Mouse (Mus musculus) MEL (cell line): ENCODE results near the gene Kcnk3. TPM values are rescaled to one million over a fixed set of nuclear protein-coding genes. Genes with fewer than 3 reads are reported as not detected.

ENCODE experiments used
- DNase-seq: peaks from one replicate; pipeline ENCODE4 v3.0.0; 2011; ENCODE audit warnings: low read depth, low spot score
- H3K27ac ChIP-seq: 2 replicates; pipeline ENCODE4 v1.5.1; 2012; ENCODE audit warnings: low read depth, mild to moderate bottlenecking, control low read depth, low read length, moderate library complexity; ENCODE audit not compliant: control insufficient read depth
- H3K27me3 ChIP-seq, 2 experiments: fragments of 150-350 bp in 1 of 2; sonication (generic) in 1 of 2; 2 replicates each; pipeline ENCODE4 v1.6.1; 2012; ENCODE audit warnings: low read length in 2 of 2, mild to moderate bottlenecking in 2 of 2, improper control_type of control experiment in 1 of 2, moderate library complexity in 1 of 2; ENCODE audit not compliant: insufficient read depth in 2 of 2, control insufficient read depth in 1 of 2
- H3K36me3 ChIP-seq, 2 experiments: 2 replicates each; pipeline ENCODE4 v1.6.1; 2012 to 2014; ENCODE audit warnings: low read length in 2 of 2, improper control_type of control experiment in 1 of 2, inconsistent platforms in 1 of 2, mild to moderate bottlenecking in 1 of 2; ENCODE audit not compliant: insufficient read depth in 2 of 2, control insufficient read depth in 1 of 2
- H3K4me1 ChIP-seq, 2 experiments: fragments of 150-350 bp in 1 of 2; sonication (generic) in 1 of 2; 2 replicates each; pipeline ENCODE4 v1.6.1; 2012; ENCODE audit warnings: low read length in 2 of 2, improper control_type of control experiment in 1 of 2, mild to moderate bottlenecking in 1 of 2; ENCODE audit not compliant: insufficient read depth in 2 of 2, control insufficient read depth in 1 of 2
- H3K4me3 ChIP-seq, 2 experiments: fragments of 150-350 bp in 1 of 2; sonication (generic) in 1 of 2; 2 replicates each; pipeline ENCODE4 v1.5.1; 2012; ENCODE audit warnings: low read depth in 2 of 2, low read length in 2 of 2, mild to moderate bottlenecking in 2 of 2, moderate library complexity in 2 of 2, control low read depth in 1 of 2, improper control_type of control experiment in 1 of 2; ENCODE audit not compliant: control insufficient read depth in 1 of 2, insufficient read depth in 1 of 2
- H3K79me2 ChIP-seq: 2 replicates; pipeline ENCODE4 v1.6.1; 2012; ENCODE audit warnings: mild to moderate bottlenecking, low read length, moderate library complexity; ENCODE audit not compliant: control insufficient read depth, poor library complexity, insufficient read depth
- H3K9ac ChIP-seq: 2 replicates; pipeline ENCODE4 v1.6.1; 2012; ENCODE audit warnings: low read depth, mild to moderate bottlenecking, control low read depth, low read length, moderate library complexity; ENCODE audit not compliant: control insufficient read depth, poor library complexity, severe bottlenecking
- H3K9me3 ChIP-seq: fragments of 150-350 bp; sonication (generic); replicated peaks from 2 replicates; pipeline ENCODE4 v1.6.1; 2012; ENCODE audit warnings: mild to moderate bottlenecking, low read length, improper control_type of control experiment, moderate library complexity; ENCODE audit not compliant: insufficient read depth
- BHLHE40 ChIP-seq: IDR thresholded peaks from 2 replicates; pipeline ENCODE4 v1.6.1; 2012; ENCODE audit warnings: low read depth, mild to moderate bottlenecking, inconsistent platforms, low read length, improper control_type of control experiment, borderline replicate concordance
- EP300 ChIP-seq, 2 experiments: IDR thresholded peaks; 2 replicates each; pipeline ENCODE4 v1.6.1; 2011; ENCODE audit warnings: improper control_type of control experiment in 2 of 2, low read length in 2 of 2, low read depth in 1 of 2, mild to moderate bottlenecking in 1 of 2
- ETS1 ChIP-seq: IDR thresholded peaks from 2 replicates; pipeline ENCODE4 v1.6.1; 2012; ENCODE audit warnings: low read depth, mild to moderate bottlenecking, inconsistent platforms, low read length, improper control_type of control experiment, moderate library complexity
- GATA1 ChIP-seq: IDR thresholded peaks from 2 replicates; pipeline ENCODE4 v1.6.1; 2011; ENCODE audit warnings: low read depth, low read length, improper control_type of control experiment
- JUND ChIP-seq: IDR thresholded peaks from 2 replicates; pipeline ENCODE4 v1.6.1; 2011; ENCODE audit warnings: low read depth, mild to moderate bottlenecking, improper control_type of control experiment, low read length
- KAT2A ChIP-seq: conservative IDR thresholded peaks from 2 replicates; pipeline ENCODE4 v1.6.1; 2012; ENCODE audit warnings: low read depth, low read length, improper control_type of control experiment, inconsistent platforms
- MAX ChIP-seq: IDR thresholded peaks from 2 replicates; pipeline ENCODE4 v1.6.1; 2011; ENCODE audit warnings: low read length, improper control_type of control experiment
- MAZ ChIP-seq: IDR thresholded peaks from 2 replicates; pipeline ENCODE4 v1.6.1; 2012; ENCODE audit warnings: low read depth, mild to moderate bottlenecking, inconsistent platforms, low read length, improper control_type of control experiment
- MXI1 ChIP-seq: IDR thresholded peaks from 2 replicates; pipeline ENCODE4 v1.6.1; 2011; ENCODE audit warnings: mild to moderate bottlenecking, low read depth, low read length, improper control_type of control experiment
- MYC ChIP-seq: IDR thresholded peaks from 2 replicates; pipeline ENCODE4 v1.6.1; 2011; ENCODE audit warnings: low read depth, mild to moderate bottlenecking, low read length, improper control_type of control experiment, moderate library complexity
- NELFE ChIP-seq: IDR thresholded peaks from 2 replicates; pipeline ENCODE4 v1.6.1; 2011; ENCODE audit warnings: low read depth, low read length, improper control_type of control experiment
- NRF1 ChIP-seq: IDR thresholded peaks from 2 replicates; pipeline ENCODE4 v1.6.1; 2014; ENCODE audit warnings: low read depth, mild to moderate bottlenecking, inconsistent platforms, low read length, improper control_type of control experiment, moderate library complexity; ENCODE audit not compliant: poor library complexity, insufficient read depth, severe bottlenecking
- POLR2A ChIP-seq, 2 experiments: IDR thresholded peaks; 2 replicates each; pipeline ENCODE4 v1.6.1; 2011 to 2012; ENCODE audit warnings: low read length in 2 of 2, mild to moderate bottlenecking in 2 of 2, control low read depth in 1 of 2, improper control_type of control experiment in 1 of 2, low read depth in 1 of 2, moderate library complexity in 1 of 2; ENCODE audit not compliant: control insufficient read depth in 1 of 2, insufficient read depth in 1 of 2, poor library complexity in 1 of 2
- POLR2AphosphoS2 ChIP-seq: IDR thresholded peaks from 2 replicates; pipeline ENCODE4 v1.6.1; 2011; ENCODE audit warnings: low read length, improper control_type of control experiment
- POLR2AphosphoS5 ChIP-seq: IDR thresholded peaks from 2 replicates; pipeline ENCODE4 v1.6.1; 2012; ENCODE audit warnings: low read depth, borderline replicate concordance, mild to moderate bottlenecking, inconsistent platforms, low read length, moderate library complexity, mixed read lengths
- RCOR1 ChIP-seq: IDR thresholded peaks from 2 replicates; pipeline ENCODE4 v1.6.1; 2012; ENCODE audit warnings: low read depth, mild to moderate bottlenecking, inconsistent platforms, low read length, improper control_type of control experiment
- SIN3A ChIP-seq: IDR thresholded peaks from 2 replicates; pipeline ENCODE4 v1.6.1; 2012; ENCODE audit warnings: low read length, improper control_type of control experiment, inconsistent platforms
- TBP ChIP-seq: IDR thresholded peaks from 2 replicates; pipeline ENCODE4 v1.8.0; 2011; ENCODE audit warnings: low read depth, low read length, improper control_type of control experiment
- USF1 ChIP-seq: IDR thresholded peaks from 2 replicates; pipeline ENCODE4 v1.6.1; 2014; ENCODE audit warnings: low read depth, mild to moderate bottlenecking, inconsistent platforms, low read length, improper control_type of control experiment, moderate library complexity
- USF2 ChIP-seq, 2 experiments: IDR thresholded peaks; 2 replicates each; pipeline ENCODE4 v1.6.1; 2011 to 2012; ENCODE audit warnings: improper control_type of control experiment in 2 of 2, low read length in 2 of 2, borderline replicate concordance in 1 of 2, inconsistent platforms in 1 of 2, low read depth in 1 of 2, mild to moderate bottlenecking in 1 of 2; ENCODE audit not compliant: insufficient read depth in 1 of 2
- ZKSCAN1 ChIP-seq: IDR thresholded peaks from 2 replicates; pipeline ENCODE4 v1.6.1; 2012; ENCODE audit warnings: low read depth, mild to moderate bottlenecking, inconsistent platforms, low read length, improper control_type of control experiment, moderate library complexity
- ZMIZ1 ChIP-seq: IDR thresholded peaks from 2 replicates; pipeline ENCODE4 v1.6.1; 2012; ENCODE audit warnings: low read depth, mild to moderate bottlenecking, inconsistent platforms, low read length, improper control_type of control experiment, moderate library complexity
- ZNF384 ChIP-seq: IDR thresholded peaks from 2 replicates; pipeline ENCODE4 v1.6.1; 2012; ENCODE audit warnings: low read depth, mild to moderate bottlenecking, inconsistent platforms, low read length, improper control_type of control experiment
- polyA plus RNA-seq, 2 experiments: library from polyadenylated mRNA; stranded (reverse) in 1 of 2; unstranded in 1 of 2; fragments of >175 nt in 1 of 2; fragments of >200 nt in 1 of 2; gene quantifications; 2 replicates each; pipeline versions ENCODE4 v1.2.1 to v1.2.4; 2012; ENCODE audit warnings: low replicate concordance in 2 of 2, low read depth in 1 of 2; ENCODE audit not compliant: insufficient read length in 2 of 2, insufficient read depth in 1 of 2, missing spikeins in 1 of 2
- total RNA-seq: library from RNA; depleted of rRNA; stranded (reverse); fragments of 300-350 nt; gene quantifications from 2 replicates; pipeline ENCODE4 v1.2.3, GENCODE M21; 2012

Kcnk3 gene
- total and polyA plus RNA-seq, 3 experiments = not detected

- Histone ChIP-seq H3K9ac (peak overlapping the region; percentile 90), H3K27ac (peak overlapping the region; percentile 92), H3K27me3 (no peaks in the 10 kb centered on the region), H3K36me3 (peaks cover 35 to 39% of the 10 kb centered on the region in 2 experiments)
- DNase-seq = peak; percentile 81
- TF ChIP-seq NELFE (peak; percentile 40; the same call in 1 of the 2 replicates), MAZ (no peak), RCOR1 (no peak), NRF1 (no peak), ZMIZ1 (peak; percentile 31; the same call in 1 of the 2 replicates), JUND (no peak), ZNF384 (no peak; the same call in 1 of the 2 replicates), SIN3A (no peak; the same call in 1 of the 2 replicates), POLR2AphosphoS2 (0 out of 2 replicates have a peak, but pooled peaks have one; percentile 35), POLR2AphosphoS5 (no peak), EP300 (IDR thresholded peaks at IDR 0.05; ENCODE audit: low read depth in 1 of 2, low read length in 2 of 2) (no peak; a peak in 1 of 4 replicates), USF2 (IDR thresholded peaks at IDR 0.05; ENCODE audit: borderline replicate concordance in 1 of 2, insufficient read depth in 1 of 2, low read depth in 1 of 2, low read length in 2 of 2) (no peak), MYC (no peak), ETS1 (no peak), ZKSCAN1 (no peak), MAX (peak; percentile 76; the same call in 1 of the 2 replicates), BHLHE40 (no peak), TBP (peak; percentile 47), USF1 (no peak), GATA1 (no peak), KAT2A (no peak), MXI1 (0 out of 2 replicates have a peak, but pooled peaks have one; percentile 8), POLR2A (IDR thresholded peaks at IDR 0.05; ENCODE audit: control insufficient read depth in 1 of 2, insufficient read depth in 1 of 2, low read depth in 1 of 2, low read length in 2 of 2, poor library complexity in 1 of 2) (peak in 1 of 2 experiments; percentile 55; a peak in 2 of 4 replicates)
- TF ChIP-seq, all 39 proteins: peak for 7
- Histone ChIP-seq H3K79me2 (peaks cover 44% of the 10 kb centered on the region), H3K4me1 (peaks cover 15 to 26% of the 10 kb centered on the region in 2 experiments), H3K4me3 (peak overlapping the region; percentile 88 to 97), H3K9me3 (no peaks in the 10 kb centered on the region)
Measured at GRCm38 (mm10) chr5:30667686-30668085, 79.7 kb downstream of the Kcnk3 start.
